ENCODE assay signal across 13 mouse cellular contexts in genomic region chr6:120275301-120275700, GRCm38 (mm10). TPM values are rescaled to one million over a fixed set of nuclear protein-coding genes. Genes with fewer than 3 reads are reported as not detected.
DNase-seq lines count a peak whose midpoint lies in the region; ATAC-seq and TF ChIP-seq lines count a peak whose summit lies in the region.
"Had no signal": no experiment of that assay in that cellular context is flagged by ENCODE, and none has a peak within 500 bp of the region (broad histone marks: within the 10 kb centered on the region; RNA-seq: fewer than 3 reads in every experiment).

No protein-coding gene starts in this region.

- H3K9me3 ChIP-seq in heart, postnatal 0 days (replicated peaks; ENCODE audit: control insufficient read depth, low read length) = no peaks in the 10 kb centered on the region
- H3K9me3 ChIP-seq in hindbrain, postnatal 0 days (ENCODE audit: low read length) = no peaks in the 10 kb centered on the region
- no peaks in the 10 kb centered on the region for H3K9me3 ChIP-seq in midbrain, postnatal 0 days (ENCODE audit: low read length)
- H3K9me3 ChIP-seq in liver, embryonic 11.5 days (ENCODE audit: control insufficient read depth, low read length) = no peaks in the 10 kb centered on the region
- H3K9me3 ChIP-seq: embryonic facial prominence, embryonic 13.5 days had no signal

- no peak for DNase-seq in frontal cortex, postnatal 36 days (ENCODE audit: low spot score in 2 of 2)
- peak; percentile 2 to 9 for DNase-seq in urinary bladder, postnatal 36 days (ENCODE audit: low spot score in 2 of 2)
- DNase-seq in urinary bladder, postnatal 25 days (ENCODE audit: low spot score) = no peak
- DNase-seq in heart, postnatal 0 days (ENCODE audit: low spot score) = peak; percentile 43
- no peak for DNase-seq in hindbrain, postnatal 0 days (ENCODE audit: low spot score)
- DNase-seq in midbrain, postnatal 0 days (ENCODE audit: low spot score) = no peak
- no peak for DNase-seq in liver, embryonic 11.5 days (ENCODE audit: low spot score)
- DNase-seq: cerebellum, adult 11-12 months; kidney, adult 2 months; lung, embryonic 14.5 days had no signal

- no peaks in the 10 kb centered on the region for H3K36me3 ChIP-seq in heart, postnatal 0 days (replicated peaks; ENCODE audit: control insufficient read depth, insufficient read depth, low read length)
- H3K36me3 ChIP-seq in hindbrain, postnatal 0 days (ENCODE audit: insufficient read depth, low read length) = no peaks in the 10 kb centered on the region
- no peaks in the 10 kb centered on the region for H3K36me3 ChIP-seq in midbrain, postnatal 0 days (ENCODE audit: insufficient read depth, low read length)
- no peaks in the 10 kb centered on the region for H3K36me3 ChIP-seq in liver, embryonic 11.5 days (ENCODE audit: control insufficient read depth, insufficient read depth, low read length)
- H3K36me3 ChIP-seq: embryonic facial prominence, embryonic 13.5 days had no signal

- H3K27ac ChIP-seq in heart, postnatal 0 days (ENCODE audit: low read depth) = peak overlapping the region; percentile 73
- no peak overlapping the region for H3K27ac ChIP-seq in hindbrain, postnatal 0 days
- H3K27ac ChIP-seq in midbrain, postnatal 0 days (ENCODE audit: low read depth, low read length) = no peak overlapping the region
- H3K27ac ChIP-seq in liver, embryonic 11.5 days (ENCODE audit: low read depth, low read length) = no peak overlapping the region
- H3K27ac ChIP-seq: embryonic facial prominence, embryonic 13.5 days had no signal

- peak; percentile 67; the same call in 1 of the 2 replicates for ATAC-seq in frontal cortex, adult (ENCODE audit: low TSS enrichment)
- ATAC-seq in heart, postnatal 0 days (ENCODE audit: insufficient read depth, low read depth) = peak; percentile 58
- no peak for ATAC-seq in hindbrain, postnatal 0 days
- no peak for ATAC-seq in midbrain, postnatal 0 days (ENCODE audit: low FRiP score)
- ATAC-seq in liver, embryonic 11.5 days (replicated peaks; ENCODE audit: low FRiP score) = no peak

- 27% methylated on average over 6 of the region's 6 CpGs for WGBS in heart, postnatal 0 days
- WGBS in hindbrain, postnatal 0 days = 56% methylated on average over 6 of the region's 6 CpGs
- WGBS in midbrain, postnatal 0 days = 68% methylated on average over 6 of the region's 6 CpGs
- whole genome bisulfite sequencing in liver, embryonic 11.5 days = 45% methylated on average over 6 of the region's 6 CpGs

- no peak overlapping the region for H3K4me3 ChIP-seq in heart, postnatal 0 days (ENCODE audit: low read depth, low read length)
- no peak overlapping the region for H3K4me3 ChIP-seq in hindbrain, postnatal 0 days (ENCODE audit: low read length)
- H3K4me3 ChIP-seq in midbrain, postnatal 0 days (ENCODE audit: low read depth, low read length) = no peak overlapping the region
- no peak overlapping the region for H3K4me3 ChIP-seq in liver, embryonic 11.5 days (ENCODE audit: low read depth, low read length)
- H3K4me3 ChIP-seq: embryonic facial prominence, embryonic 13.5 days had no signal

- H3K27me3 ChIP-seq in heart, postnatal 0 days (ENCODE audit: control insufficient read depth, insufficient read depth, low read length) = no peaks in the 10 kb centered on the region
- no peaks in the 10 kb centered on the region for H3K27me3 ChIP-seq in hindbrain, postnatal 0 days (ENCODE audit: insufficient read depth, low read length)
- H3K27me3 ChIP-seq in midbrain, postnatal 0 days (ENCODE audit: insufficient read depth, low read length) = no peaks in the 10 kb centered on the region
- no peaks in the 10 kb centered on the region for H3K27me3 ChIP-seq in liver, embryonic 11.5 days (replicated peaks; ENCODE audit: control insufficient read depth, insufficient read depth, low read length)
- H3K27me3 ChIP-seq: embryonic facial prominence, embryonic 13.5 days had no signal

- 0 out of 2 replicates have a peak overlapping the region, but pooled peaks have one; percentile 1 for H3K9ac ChIP-seq in heart, postnatal 0 days (replicated peaks; ENCODE audit: low read depth, low read length)
- no peak overlapping the region for H3K9ac ChIP-seq in hindbrain, postnatal 0 days (replicated peaks; ENCODE audit: low read length)
- no peak overlapping the region for H3K9ac ChIP-seq in midbrain, postnatal 0 days (replicated peaks; ENCODE audit: low read length, poor library complexity, severe bottlenecking)
- no peak overlapping the region for H3K9ac ChIP-seq in liver, embryonic 11.5 days (ENCODE audit: low read depth, low read length)
- H3K9ac ChIP-seq: embryonic facial prominence, embryonic 13.5 days; lung, embryonic 14.5 days had no signal

- no peak for TF ChIP-seq CTCF in heart, postnatal 0 days (IDR thresholded peaks at IDR 0.05; ENCODE audit: low read depth)
- no peak for TF ChIP-seq CTCF in hindbrain, postnatal 0 days (IDR thresholded peaks at IDR 0.05; ENCODE audit: low read depth)
- TF ChIP-seq CTCF in midbrain, postnatal 0 days (IDR thresholded peaks at IDR 0.05) = no peak

- H3K4me2 ChIP-seq in heart, postnatal 0 days (ENCODE audit: low read depth, low read length) = no peak overlapping the region
- no peak overlapping the region for H3K4me2 ChIP-seq in hindbrain, postnatal 0 days (ENCODE audit: low read depth, low read length)
- no peak overlapping the region for H3K4me2 ChIP-seq in midbrain, postnatal 0 days (ENCODE audit: low read depth, low read length, poor library complexity, severe bottlenecking)
- no peak overlapping the region for H3K4me2 ChIP-seq in liver, embryonic 11.5 days
- H3K4me2 ChIP-seq: embryonic facial prominence, embryonic 13.5 days; lung, embryonic 14.5 days had no signal

- H3K4me1 ChIP-seq in heart, postnatal 0 days (ENCODE audit: control insufficient read depth, insufficient read depth) = peaks cover 36% of the 10 kb centered on the region
- H3K4me1 ChIP-seq in hindbrain, postnatal 0 days (ENCODE audit: insufficient read depth, low read length) = no peaks in the 10 kb centered on the region
- H3K4me1 ChIP-seq in midbrain, postnatal 0 days (ENCODE audit: insufficient read depth, low read length) = no peaks in the 10 kb centered on the region
- H3K4me1 ChIP-seq in liver, embryonic 11.5 days (replicated peaks; ENCODE audit: control insufficient read depth, insufficient read depth, low read length) = no peaks in the 10 kb centered on the region

- TF ChIP-seq EP300 in heart, postnatal 0 days (IDR thresholded peaks at IDR 0.05; ENCODE audit: low read depth) = no peak

RNA-seq across cellular contexts. Expression of gene D330020A13Rik, which starts 18.9 kb away (rescaled TPM):
- not detected in 2 replicates for total RNA-seq in heart, postnatal 0 days (2014; rRNA removed; ENCODE audit: low replicate concordance)
- polyA plus RNA-seq in heart, postnatal 0 days (2015; fragmentation: Nextera tagmentation; extraction: Ambion mirVana) = not detected in 2 replicates
- 0.52 TPM in 1 of 2 replicates, not detected in the other for total RNA-seq in hindbrain, postnatal 0 days (2014; rRNA removed)
- not detected in 2 replicates for polyA plus RNA-seq in hindbrain, postnatal 0 days (2015; fragmentation: Nextera tagmentation; extraction: Ambion mirVana)
- not detected in 2 replicates for total RNA-seq in midbrain, postnatal 0 days (2014; rRNA removed)
- 0.20 TPM in 1 of 2 replicates, not detected in the other for polyA plus RNA-seq in midbrain, postnatal 0 days (2015; fragmentation: Nextera tagmentation; extraction: Ambion mirVana)
- not detected in 2 replicates for polyA plus RNA-seq in liver, embryonic 11.5 days (2014; fragmentation: Nextera tagmentation; extraction: Ambion mirVana)
- total RNA-seq: left cerebral cortex, adult 8-10 months had no signal
- polyA plus RNA-seq: lung, embryonic 14.5 days had no signal

RNA-seq across cellular contexts. Expression of gene B4galnt3, which starts 19.1 kb away (rescaled TPM):
- 0.89 TPM in 1 of 2 replicates, not detected in the other for total RNA-seq in heart, postnatal 0 days (2014; rRNA removed; ENCODE audit: low replicate concordance)
- 0.08 and 0.10 TPM in 2 replicates for polyA plus RNA-seq in heart, postnatal 0 days (2015; fragmentation: Nextera tagmentation; extraction: Ambion mirVana)
- 1.5 and 2.1 TPM in 2 replicates for total RNA-seq in hindbrain, postnatal 0 days (2014; rRNA removed)
- polyA plus RNA-seq in hindbrain, postnatal 0 days (2015; fragmentation: Nextera tagmentation; extraction: Ambion mirVana) = 0.26 and 0.31 TPM in 2 replicates
- total RNA-seq in midbrain, postnatal 0 days (2014; rRNA removed) = 0.61 and 0.82 TPM in 2 replicates
- polyA plus RNA-seq in midbrain, postnatal 0 days (2015; fragmentation: Nextera tagmentation; extraction: Ambion mirVana) = 0.06 and 0.16 TPM in 2 replicates
- polyA plus RNA-seq in liver, embryonic 11.5 days (2014; fragmentation: Nextera tagmentation; extraction: Ambion mirVana) = 0.08 and 0.25 TPM in 2 replicates

Comparison
In these comparisons a context has a peak if more than half of its experiments do, and no peak if none do; other contexts are left out.
1. DNase-seq: peak in urinary bladder, postnatal 36 days (2 of 2) and heart, postnatal 0 days (single experiment); none in frontal cortex, postnatal 36 days (0 of 2), urinary bladder, postnatal 25 days (single experiment), hindbrain, postnatal 0 days (single experiment), midbrain, postnatal 0 days (single experiment) and liver, embryonic 11.5 days (single experiment).
2. ATAC-seq: peak in frontal cortex, adult (single experiment) and heart, postnatal 0 days (single experiment); none in hindbrain, postnatal 0 days (single experiment), midbrain, postnatal 0 days (single experiment) and liver, embryonic 11.5 days (single experiment).